Mouse (Mus musculus) bone marrow macrophage, adult 2 months (primary cell): Measurements from ENCODE around the gene Fbxo10. TPM values are rescaled to one million over a fixed set of nuclear protein-coding genes. Genes with fewer than 3 reads are reported as not detected.

Source experiments
- H3K27ac ChIP-seq: 2 replicates; pipeline ENCODE4 v1.5.1; 2012; ENCODE audit warnings: low read depth, low read length; ENCODE audit not compliant: insufficient read depth
- H3K4me1 ChIP-seq: 2 replicates; pipeline ENCODE4 v1.6.1; 2012; ENCODE audit warnings: low read length; ENCODE audit not compliant: control insufficient read depth, insufficient read depth
- H3K4me3 ChIP-seq: 2 replicates; pipeline ENCODE4 v1.5.1; 2012; ENCODE audit warnings: mild to moderate bottlenecking, low read length, moderate library complexity; ENCODE audit not compliant: insufficient read depth
- CTCF ChIP-seq: IDR thresholded peaks from 2 replicates; pipeline ENCODE4 v1.5.1; 2012; ENCODE audit warnings: low read depth, mild to moderate bottlenecking, low read length, moderate library complexity
- POLR2A ChIP-seq: IDR thresholded peaks from 2 replicates; pipeline ENCODE4 v1.6.1; 2012; ENCODE audit warnings: mild to moderate bottlenecking, low read depth, low read length, borderline replicate concordance
- polyA plus RNA-seq: library from polyadenylated mRNA; stranded (reverse); fragments of >200 nt; gene quantifications from 2 replicates; pipeline ENCODE4 v1.2.4, GENCODE M21; 2012; ENCODE audit not compliant: missing spikeins, insufficient read depth, insufficient read length

The Fbxo10 gene
- polyA plus RNA-seq, 1 experiment = 4.5 TPM

GRCm38 (mm10) chr4:45034693-45035628 is 49.4 kb downstream of the Fbxo10 start:
- Histone ChIP-seq H3K27ac (no peak overlapping the region), H3K4me3 (no peak overlapping the region), H3K4me1 (peaks cover 7% of the 10 kb centered on the region)
- TF ChIP-seq CTCF (no peak), POLR2A (no peak)

- peaks cover 7% of the 10 kb centered on the region for H3K4me1 ChIP-seq
- H3K4me3 ChIP-seq = no peak overlapping the region
- TF ChIP-seq POLR2A (no peak), CTCF (no peak)
- no peak overlapping the region for H3K27ac ChIP-seq
These were observed 51.8 kb downstream of the Fbxo10 start for GRCm38 (mm10) chr4:45032586-45032985.

- H3K4me3 ChIP-seq = no peak overlapping the region
- no peak overlapping the region for H3K27ac ChIP-seq
- H3K4me1 ChIP-seq = no peaks in the 10 kb centered on the region
- TF ChIP-seq POLR2A (no peak), CTCF (no peak)
These were observed 57.9 kb downstream of the Fbxo10 start for GRCm38 (mm10) chr4:45026459-45026858.

- TF ChIP-seq CTCF = no peak
- H3K27ac ChIP-seq = no peak overlapping the region
- H3K4me1 ChIP-seq = peaks cover 10% of the 10 kb centered on the region
- peak overlapping the region; percentile 93 for H3K4me3 ChIP-seq
These were observed 65.4 kb downstream of the Fbxo10 start for GRCm38 (mm10) chr4:45019009-45019408.

- no peak for TF ChIP-seq CTCF
- TF ChIP-seq POLR2A = no peak
- Histone ChIP-seq H3K4me3 (peak within 1 kb of the TSS; percentile 93), H3K4me1 (peaks cover 12% of the 10 kb centered on the region), H3K27ac (no peak within 1 kb of the TSS)
These were observed 65.9 kb downstream of the Fbxo10 start, which contains the start of gene Polr1e for GRCm38 (mm10) chr4:45018452-45018980. Gene Polr1e (plus strand): TSS chr4:45018583.

- Histone ChIP-seq H3K4me3 (no peak overlapping the region), H3K4me1 (peaks cover 13% of the 10 kb centered on the region), H3K27ac (no peak overlapping the region)
- TF ChIP-seq CTCF = no peak
- TF ChIP-seq POLR2A = no peak
These were observed 68.8 kb downstream of the Fbxo10 start for GRCm38 (mm10) chr4:45015615-45016014.

- peaks cover 13% of the 10 kb centered on the region for H3K4me1 ChIP-seq
- TF ChIP-seq CTCF (no peak), POLR2A (no peak)
- peak overlapping the region; percentile 87; the same call in 1 of the 2 replicates for H3K27ac ChIP-seq
- H3K4me3 ChIP-seq = peak overlapping the region; percentile 95
These were observed 70.9 kb downstream of the Fbxo10 start for GRCm38 (mm10) chr4:45013537-45013936.

GRCm38 (mm10) chr4:45013031-45013431 is 71.4 kb downstream of the Fbxo10 start:
- Histone ChIP-seq H3K4me1 (peaks cover 13% of the 10 kb centered on the region), H3K4me3 (peak overlapping the region; percentile 95), H3K27ac (peak overlapping the region; percentile 87)
- TF ChIP-seq CTCF (no peak), POLR2A (no peak)

GRCm38 (mm10) chr4:45012105-45012975 is 72.1 kb downstream of the Fbxo10 start, which contains the start of gene Zbtb5:
Gene Zbtb5 (minus strand): TSS chr4:45012412.
- Histone ChIP-seq H3K27ac (peak within 1 kb of the TSS; percentile 87), H3K4me1 (peaks cover 13% of the 10 kb centered on the region), H3K4me3 (peak within 1 kb of the TSS; percentile 95)
- TF ChIP-seq POLR2A (no peak), CTCF (no peak)

- Histone ChIP-seq H3K27ac (peak overlapping the region; percentile 64), H3K4me3 (peak overlapping the region; percentile 84), H3K4me1 (peaks cover 13% of the 10 kb centered on the region)
- TF ChIP-seq POLR2A (no peak), CTCF (no peak)
These were observed 72.8 kb downstream of the Fbxo10 start for GRCm38 (mm10) chr4:45011581-45012104.
